Mouse (Mus musculus): ENCODE data around the gene Ifnar2.
"Not testable (repeated sequence)": the region's sequence is repeated elsewhere in the genome, so short reads cannot be mapped to it uniquely, and the experiment has no call there.

The Ifnar2 gene

GRCm38 (mm10) chr16:91432720-91433328 is 60.2 kb downstream of the Ifnar2 start:
- DNase-seq: no peak

- DNase-seq: peak; percentile 57
These were observed 60.8 kb downstream of the Ifnar2 start for GRCm38 (mm10) chr16:91433329-91433933.

GRCm38 (mm10) chr16:91434119-91434518 is 61.5 kb downstream of the Ifnar2 start:
- DNase-seq: no peak

- no peak for DNase-seq
These were observed 65.5 kb downstream of the Ifnar2 start for GRCm38 (mm10) chr16:91438081-91438480.

GRCm38 (mm10) chr16:91438599-91438998 is 66.0 kb downstream of the Ifnar2 start:
- DNase-seq: not testable (repeated sequence)

GRCm38 (mm10) chr16:91441366-91441765 is 68.8 kb downstream of the Ifnar2 start:
- peak; percentile 90 for DNase-seq

GRCm38 (mm10) chr16:91441811-91442240 is 69.2 kb downstream of the Ifnar2 start:
- peak; percentile 93 for DNase-seq

- peak; percentile 83 for DNase-seq
These were observed 69.9 kb downstream of the Ifnar2 start for GRCm38 (mm10) chr16:91442446-91442845.

GRCm38 (mm10) chr16:91443211-91443611 is 70.6 kb downstream of the Ifnar2 start:
- DNase-seq: no peak

- DNase-seq: no peak
These were observed 72.3 kb downstream of the Ifnar2 start for GRCm38 (mm10) chr16:91444847-91445246.

GRCm38 (mm10) chr16:91445566-91445965 is 73.0 kb downstream of the Ifnar2 start:
- DNase-seq: no peak

GRCm38 (mm10) chr16:91446778-91447511 is 74.4 kb downstream of the Ifnar2 start:
- DNase-seq: peak; percentile 38

- DNase-seq: peak; percentile 31
These were observed 74.9 kb downstream of the Ifnar2 start for GRCm38 (mm10) chr16:91447512-91447900.

- DNase-seq: peak; percentile 71
These were observed 75.5 kb downstream of the Ifnar2 start for GRCm38 (mm10) chr16:91448088-91448487.

- DNase-seq: peak; percentile 75
These were observed 76.3 kb downstream of the Ifnar2 start for GRCm38 (mm10) chr16:91448895-91449294.

GRCm38 (mm10) chr16:91450137-91451064 is 77.8 kb downstream of the Ifnar2 start:
- DNase-seq: peak; percentile 34

GRCm38 (mm10) chr16:91451949-91452348 is 79.4 kb downstream of the Ifnar2 start:
- DNase-seq: no peak

- no peak for DNase-seq
These were observed 79.8 kb downstream of the Ifnar2 start for GRCm38 (mm10) chr16:91452363-91452896.
